Mouse (Mus musculus) intestine, embryonic 14.5 days (tissue): ENCODE data around the gene Exoc4. TPM values are rescaled to one million over a fixed set of nuclear protein-coding genes. Genes with fewer than 3 reads are reported as not detected.

Experiments
- ATAC-seq: fragments of 200-750 bp; cut with Nextera tagmentation; replicated peaks from 2 replicates; pipeline ENCODE4 v1.8.0; 2017; ENCODE audit warnings: low read depth, moderate number of reproducible peaks, moderate TSS enrichment, moderate library complexity; ENCODE audit not compliant: low FRiP score, low TSS enrichment
- DNase-seq: peaks from one replicate; pipeline ENCODE4 v3.0.0-alpha.2; 2018; ENCODE audit warnings: low spot score
- H3K27ac ChIP-seq: fragments of 300-500 bp; sonication (generic); 2 replicates; pipeline ENCODE4 v1.5.1; 2014; ENCODE audit warnings: low read depth, mild to moderate bottlenecking, control low read depth
- H3K27me3 ChIP-seq: fragments of 300-500 bp; sonication (generic); replicated peaks from 2 replicates; pipeline ENCODE4 v1.6.1; 2014; ENCODE audit warnings: low read length, control low read depth; ENCODE audit not compliant: control insufficient read depth, insufficient read depth
- H3K36me3 ChIP-seq: fragments of 300-500 bp; sonication (generic); 2 replicates; pipeline ENCODE4 v1.6.1; 2014; ENCODE audit warnings: low read length, control low read depth; ENCODE audit not compliant: control insufficient read depth, insufficient read depth
- H3K4me1 ChIP-seq: fragments of 300-500 bp; sonication (generic); replicated peaks from 2 replicates; pipeline ENCODE4 v1.6.1; 2014; ENCODE audit warnings: low read length, control low read depth, mixed read lengths; ENCODE audit not compliant: control insufficient read depth, insufficient read depth
- H3K4me2 ChIP-seq: fragments of 300-500 bp; sonication (generic); 2 replicates; pipeline ENCODE4 v1.6.1; 2014; ENCODE audit warnings: low read length
- H3K4me3 ChIP-seq: fragments of 300-500 bp; sonication (generic); 2 replicates; pipeline ENCODE4 v1.5.1; 2014; ENCODE audit warnings: low read depth, low read length, control low read depth, mixed read lengths
- H3K9ac ChIP-seq: fragments of 300-500 bp; sonication (generic); 2 replicates; pipeline ENCODE4 v1.6.1; 2014; ENCODE audit warnings: mild to moderate bottlenecking, low read length
- H3K9me3 ChIP-seq: fragments of 300-500 bp; sonication (generic); 2 replicates; pipeline ENCODE4 v1.6.1; 2016; ENCODE audit warnings: low read length, control low read depth; ENCODE audit not compliant: control insufficient read depth
- WGBS: fragments of 180-500 bp; shearing (Covaris S2); extraction: QIAGEN DNeasy Blood & Tissue Kit; methylation state at CpG from one replicate; pipeline ENCODE4 v1.1.7; 2014; 5-methylcytosine and 5-hydroxymethylcytosine counted together
- polyA plus RNA-seq: library from polyadenylated mRNA; unstranded; fragments of >200 nt; fragmentation: Nextera tagmentation; extraction: Ambion mirVana; gene quantifications from 2 replicates; pipeline ENCODE4 v1.2.1, GENCODE M21; 2014

Exoc4 gene
- polyA plus RNA-seq, 1 experiment from 2014 or later, result 29.9 TPM

DNA sequence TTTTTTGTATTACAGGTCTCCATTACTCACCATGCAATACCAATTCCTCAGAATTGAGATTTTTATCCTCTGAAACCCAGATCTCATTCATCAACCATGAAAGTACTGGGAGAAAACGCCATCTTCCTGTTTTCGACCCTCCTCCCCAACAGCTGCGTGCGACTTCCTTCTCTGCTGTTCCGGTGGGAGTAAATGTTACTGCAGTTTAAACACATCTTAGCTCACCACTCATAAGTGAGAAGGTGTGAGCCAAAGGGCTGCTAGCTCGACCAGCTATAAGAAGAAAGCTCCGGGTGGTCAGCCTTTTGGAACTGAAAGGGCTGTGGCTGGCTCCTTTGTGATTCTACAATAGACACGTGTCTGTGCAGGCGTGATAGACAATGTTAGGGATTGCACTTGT, 733.8 kb downstream of the Exoc4 start:
- no peak overlapping the region for H3K9ac ChIP-seq
- 79% methylated on average over 9 of the region's 9 CpGs for WGBS
- H3K4me1 ChIP-seq, result no peaks in the 10 kb centered on the region
- no peak overlapping the region for H3K27ac ChIP-seq
- DNase-seq (no peak), ATAC-seq (no peak)
- no peak overlapping the region for H3K4me2 ChIP-seq
- H3K36me3 ChIP-seq, result no peaks in the 10 kb centered on the region
- H3K9me3 ChIP-seq, result no peaks in the 10 kb centered on the region
- no peaks in the 10 kb centered on the region for H3K27me3 ChIP-seq
- H3K4me3 ChIP-seq, result no peak overlapping the region

DNA sequence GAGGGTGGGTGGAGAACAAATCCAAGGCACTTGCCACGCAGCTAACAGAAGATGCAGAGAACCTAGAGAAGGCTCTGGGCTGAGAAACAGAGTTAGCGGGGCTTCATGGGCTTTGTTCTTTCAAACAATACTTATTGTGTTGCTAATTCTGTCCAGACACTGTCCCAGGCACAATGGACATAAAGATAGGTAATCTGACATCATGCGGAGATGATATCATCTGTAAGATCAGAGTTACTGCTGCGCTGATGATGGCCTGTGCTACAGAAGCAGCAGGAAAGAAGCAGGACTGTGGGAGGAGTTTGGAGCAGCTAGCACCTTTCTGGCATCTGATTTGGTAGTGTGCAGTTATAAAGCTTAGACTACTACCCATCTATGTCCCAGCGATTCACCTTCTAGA, 738.2 kb downstream of the Exoc4 start:
- H3K4me1 ChIP-seq, result no peaks in the 10 kb centered on the region
- DNase-seq (no peak), ATAC-seq (no peak)
- H3K27me3 ChIP-seq, result no peaks in the 10 kb centered on the region
- no peaks in the 10 kb centered on the region for H3K9me3 ChIP-seq
- no peak overlapping the region for H3K4me3 ChIP-seq
- 76% methylated on average over 5 of the region's 5 CpGs for WGBS
- no peak overlapping the region for H3K4me2 ChIP-seq
- no peak overlapping the region for H3K9ac ChIP-seq
- no peaks in the 10 kb centered on the region for H3K36me3 ChIP-seq
- H3K27ac ChIP-seq, result no peak overlapping the region

DNA sequence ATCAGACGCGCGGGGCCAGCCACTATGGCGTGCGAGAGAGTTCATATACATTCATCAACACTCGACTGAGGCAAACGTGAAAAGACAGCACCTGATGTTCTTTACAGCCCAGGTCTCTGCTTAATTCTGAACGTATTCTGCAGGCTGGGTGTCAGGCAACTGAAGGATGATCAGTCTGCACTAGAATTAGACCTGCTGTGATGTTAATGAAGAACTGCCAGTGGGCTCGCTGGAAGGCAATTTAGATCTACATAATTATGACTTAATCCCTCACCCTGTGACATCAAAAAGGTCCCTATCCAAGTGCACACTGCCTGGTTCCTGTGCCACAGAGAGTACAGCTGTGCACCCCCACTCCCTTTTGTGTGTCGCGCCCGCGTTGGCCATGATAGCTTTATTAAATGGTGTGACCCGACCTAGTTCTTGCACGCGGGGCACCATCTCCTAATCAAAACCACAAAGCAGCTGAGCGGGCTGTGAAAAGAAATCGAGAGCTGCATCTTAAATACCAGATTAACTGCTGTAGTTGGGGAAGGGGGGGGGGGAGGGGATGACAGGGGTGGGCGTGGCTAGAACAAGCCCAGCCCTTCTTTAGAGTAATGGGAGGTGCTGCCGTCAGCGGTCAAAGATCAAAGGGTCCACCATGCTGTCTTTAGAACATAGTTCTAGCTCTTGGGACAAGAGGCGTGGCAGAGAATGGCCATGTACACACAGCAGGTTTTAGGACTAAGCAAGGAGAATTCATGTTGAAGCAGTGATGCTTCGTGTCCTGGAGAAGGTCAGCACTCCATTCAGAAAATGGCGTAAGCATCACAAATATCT, 743.5 kb downstream of the Exoc4 start:
- 54% methylated on average over 24 of the region's 24 CpGs for WGBS
- DNase-seq, result no peak
- no peaks in the 10 kb centered on the region for H3K4me1 ChIP-seq
- H3K27ac ChIP-seq, result no peak overlapping the region
- H3K4me3 ChIP-seq, result no peak overlapping the region
- H3K4me2 ChIP-seq, result no peak overlapping the region
- no peaks in the 10 kb centered on the region for H3K36me3 ChIP-seq
- no peak overlapping the region for H3K9ac ChIP-seq
- ATAC-seq, result no peak
- H3K27me3 ChIP-seq, result no peaks in the 10 kb centered on the region
- no peaks in the 10 kb centered on the region for H3K9me3 ChIP-seq

GRCm38 (mm10) chr6:33993842-33994241, 745.0 kb downstream of the Exoc4 start:
- Histone ChIP-seq H3K27me3 (no peaks in the 10 kb centered on the region), H3K4me3 (no peak overlapping the region), H3K4me2 (no peak overlapping the region), H3K36me3 (no peaks in the 10 kb centered on the region), H3K27ac (no peak overlapping the region), H3K4me1 (no peaks in the 10 kb centered on the region), H3K9ac (no peak overlapping the region), H3K9me3 (no peaks in the 10 kb centered on the region)
- WGBS, result 67% methylated on average over 6 of the region's 6 CpGs
- ATAC-seq (no peak), DNase-seq (no peak)

GRCm38 (mm10) chr6:33998590-33998989, 749.7 kb downstream of the Exoc4 start:
- 48% methylated on average over 3 of the region's 4 CpGs for WGBS
- no peak overlapping the region for H3K9ac ChIP-seq
- ATAC-seq (no peak), DNase-seq (no peak)
- no peaks in the 10 kb centered on the region for H3K9me3 ChIP-seq
- no peaks in the 10 kb centered on the region for H3K36me3 ChIP-seq
- H3K27ac ChIP-seq, result no peak overlapping the region
- no peak overlapping the region for H3K4me2 ChIP-seq
- H3K4me1 ChIP-seq, result no peaks in the 10 kb centered on the region
- no peak overlapping the region for H3K4me3 ChIP-seq
- H3K27me3 ChIP-seq, result no peaks in the 10 kb centered on the region

- DNase-seq (no peak), ATAC-seq (no peak)
- H3K9me3 ChIP-seq, result no peaks in the 10 kb centered on the region
- H3K4me2 ChIP-seq, result no peak overlapping the region
- H3K27me3 ChIP-seq, result no peaks in the 10 kb centered on the region
- WGBS, result 38% methylated on average over 7 of the region's 7 CpGs
- no peaks in the 10 kb centered on the region for H3K36me3 ChIP-seq
- H3K27ac ChIP-seq, result no peak overlapping the region
- H3K9ac ChIP-seq, result no peak overlapping the region
- no peaks in the 10 kb centered on the region for H3K4me1 ChIP-seq
- H3K4me3 ChIP-seq, result no peak overlapping the region
These were observed 750.6 kb downstream of the Exoc4 start for GRCm38 (mm10) chr6:33999530-33999929.

GRCm38 (mm10) chr6:34000644-34001043, 751.8 kb downstream of the Exoc4 start:
- WGBS, result 90% methylated on average over 7 of the region's 7 CpGs

GRCm38 (mm10) chr6:34003033-34003432, 754.1 kb downstream of the Exoc4 start:
- 41% methylated on average over 1 of the region's 1 CpGs for WGBS
- Histone ChIP-seq H3K9me3 (no peaks in the 10 kb centered on the region), H3K36me3 (no peaks in the 10 kb centered on the region), H3K27me3 (no peaks in the 10 kb centered on the region), H3K9ac (no peak overlapping the region), H3K4me1 (no peaks in the 10 kb centered on the region), H3K4me2 (no peak overlapping the region), H3K27ac (no peak overlapping the region), H3K4me3 (no peak overlapping the region)
- no peak for DNase-seq
- no peak for ATAC-seq

More at GRCm38 (mm10) chr6:34000644-34001043, 751.8 kb downstream of the Exoc4 start:
- Histone ChIP-seq H3K4me2 (no peak overlapping the region), H3K27me3 (no peaks in the 10 kb centered on the region), H3K9ac (no peak overlapping the region), H3K9me3 (no peaks in the 10 kb centered on the region), H3K4me1 (no peaks in the 10 kb centered on the region), H3K4me3 (no peak overlapping the region), H3K36me3 (no peaks in the 10 kb centered on the region), H3K27ac (no peak overlapping the region)
- DNase-seq (no peak), ATAC-seq (no peak)

GRCm38 (mm10) chr6:34013469-34013868, 764.6 kb downstream of the Exoc4 start:
- no peak for ATAC-seq
- no peaks in the 10 kb centered on the region for H3K4me1 ChIP-seq
- no peak overlapping the region for H3K4me3 ChIP-seq
- no peaks in the 10 kb centered on the region for H3K27me3 ChIP-seq
- no peak for DNase-seq
- H3K9me3 ChIP-seq, result no peaks in the 10 kb centered on the region; the same call in 1 of the 2 replicates
- no peak overlapping the region for H3K9ac ChIP-seq
- H3K27ac ChIP-seq, result no peak overlapping the region
- H3K4me2 ChIP-seq, result no peak overlapping the region
- H3K36me3 ChIP-seq, result no peaks in the 10 kb centered on the region
- 76% methylated on average over 6 of the region's 6 CpGs for WGBS
